Mouse (Mus musculus): ENCODE measurements around the gene Zfp326.

DNA sequence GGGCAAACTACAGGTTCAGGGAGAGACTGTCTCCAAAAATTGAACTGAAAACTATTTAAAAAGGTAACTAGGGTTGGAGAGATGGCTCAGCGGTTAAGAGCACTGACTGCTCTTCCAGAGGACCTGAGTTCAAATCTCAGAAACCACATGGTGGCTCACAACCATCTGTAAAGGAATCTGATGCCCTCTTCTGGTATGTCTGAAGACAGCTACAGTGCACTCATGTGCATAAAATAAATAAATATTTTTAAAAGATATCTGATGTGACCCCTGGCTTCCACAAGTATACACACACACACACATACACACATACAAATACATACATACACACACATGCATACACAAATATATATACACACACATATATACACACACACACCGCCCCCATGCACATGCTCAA lies 31.3 kb upstream of the Zfp326 start:
- no peak for TF ChIP-seq POLR2A (IDR thresholded peaks at IDR 0.05; ENCODE audit: insufficient read depth, low read length)
- TF ChIP-seq CTCF (IDR thresholded peaks at IDR 0.05; ENCODE audit: low read depth, low read length) = no peak
